Mouse (Mus musculus) telencephalon, adult 2 months (tissue): ENCODE measurements at regions not wholly inside any gene's neighbourhood (a gene's known extent, or its start where the extent isn't known, plus 50 kb on each side); places are given as distances from the start of the nearest gene placed in this dataset.

ENCODE experiments used
- DNase-seq: peaks from one replicate; pipeline ENCODE4 v3.0.0-alpha.2; 2011; ENCODE audit warnings: low read depth, low spot score

DNA sequence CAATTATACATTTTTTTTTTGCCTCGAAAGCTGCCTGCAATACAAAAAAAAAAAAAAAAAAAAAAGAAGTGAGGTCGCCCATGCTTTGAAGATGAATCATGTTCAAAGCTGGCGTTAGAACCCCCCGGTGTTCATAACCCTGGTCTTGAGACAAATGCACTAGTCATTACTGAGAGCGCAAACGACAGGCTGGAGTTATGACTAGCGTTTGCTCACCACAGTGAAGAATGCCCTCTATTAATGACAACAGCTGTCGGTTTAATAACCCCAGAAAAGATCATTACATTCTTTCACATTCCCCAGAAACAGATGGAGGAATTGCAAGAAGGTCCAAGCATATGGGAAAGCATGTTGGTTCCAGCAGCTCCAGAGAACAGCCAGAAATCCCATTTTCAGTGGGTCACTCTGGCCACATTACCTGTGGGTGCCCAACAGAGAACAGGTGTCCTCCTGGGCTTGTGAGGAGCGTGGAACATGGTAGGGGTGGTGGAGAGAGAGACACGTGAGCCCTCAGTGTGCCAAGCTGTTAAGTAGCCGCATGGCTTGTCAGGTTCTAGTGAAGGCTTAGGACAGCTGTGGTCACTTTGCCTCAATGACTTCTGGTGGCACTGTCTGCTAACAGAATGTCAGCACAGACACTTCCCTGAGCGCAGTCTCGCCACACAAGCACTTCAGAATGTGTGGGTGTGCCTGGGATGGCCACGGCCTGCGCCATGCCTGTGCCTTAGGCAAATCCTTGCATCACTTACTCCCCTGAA, 60.4 kb downstream of the Aipl1 start:
- DNase-seq: no peak

DNA sequence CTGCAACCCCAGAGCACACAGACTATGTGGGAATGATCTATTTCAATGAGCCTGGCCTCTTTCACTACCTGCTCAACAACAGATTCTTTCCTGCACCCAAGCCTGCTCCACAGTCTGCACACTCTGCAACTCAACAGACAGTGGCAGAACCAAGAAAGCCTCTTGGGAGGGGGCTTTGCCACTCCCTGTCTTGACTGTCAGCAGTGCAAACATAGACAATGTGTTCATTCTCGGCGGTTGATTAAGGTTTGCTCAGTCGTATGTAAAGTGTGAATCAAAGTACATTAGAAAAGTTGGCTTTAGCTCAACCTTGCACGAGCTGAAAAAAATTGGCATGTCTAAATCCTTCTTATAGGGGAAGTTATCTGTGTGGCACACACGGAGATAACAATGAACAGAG, 66.0 kb downstream of the Aipl1 start:
- no peak for DNase-seq

DNA sequence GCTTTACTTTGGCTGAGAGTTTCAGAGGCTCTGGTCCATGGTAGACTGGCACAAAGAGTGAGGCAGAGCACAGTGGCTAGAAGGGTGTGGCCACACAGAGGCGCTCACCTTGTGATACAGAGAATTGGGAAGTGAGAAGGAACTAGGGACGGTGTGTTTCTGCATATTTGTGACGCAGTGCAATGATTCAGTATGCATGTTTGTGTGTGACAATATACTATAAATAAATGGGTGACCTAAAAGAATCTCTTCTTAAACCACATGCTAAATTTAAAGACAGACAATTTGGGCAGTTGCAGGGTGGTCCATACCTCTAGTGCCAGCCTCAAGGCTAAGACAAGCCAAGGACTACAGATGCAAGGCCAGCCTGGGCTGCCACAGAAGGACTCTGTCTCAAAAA, 75.0 kb downstream of the Aipl1 start:
- DNase-seq: no peak

DNA sequence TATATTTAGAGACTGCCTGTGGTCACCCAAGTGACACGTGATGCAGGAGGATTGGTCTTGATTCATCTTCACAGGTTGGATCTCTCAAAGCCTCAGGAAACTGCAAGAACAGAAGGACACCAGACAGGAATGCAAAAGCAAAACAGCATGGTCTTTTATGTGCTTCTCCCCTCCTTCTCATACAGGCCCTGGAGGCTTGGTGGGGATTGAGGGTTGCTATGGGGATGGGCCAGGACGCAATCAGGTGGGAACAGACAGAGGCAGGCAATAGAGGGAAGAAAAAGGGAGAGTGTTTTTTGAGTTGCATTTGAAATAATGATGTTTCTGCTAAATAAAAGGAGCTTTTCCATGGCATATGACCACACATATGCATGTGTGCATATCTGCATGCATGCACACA, 84.8 kb downstream of the Aipl1 start:
- no peak for DNase-seq

DNA sequence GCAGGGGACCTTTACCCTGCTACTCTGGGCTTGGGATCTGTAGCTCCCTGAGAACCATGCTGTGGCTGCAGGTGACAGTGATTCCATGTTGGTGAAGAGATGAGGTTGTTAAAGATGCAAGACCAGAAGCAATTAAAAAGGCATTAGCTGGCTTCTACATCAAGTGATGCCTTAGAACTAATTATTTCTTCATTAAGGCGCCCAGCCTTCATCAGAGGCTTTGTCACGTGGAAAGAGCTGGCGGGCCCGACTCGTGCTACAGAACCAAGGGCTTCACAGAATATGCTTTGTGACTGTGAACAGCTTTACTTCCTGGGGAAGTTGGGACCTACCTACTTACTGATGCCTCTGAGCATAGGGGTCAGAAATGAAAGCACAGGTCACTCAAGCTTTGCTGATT, 90.1 kb downstream of the Aipl1 start:
- DNase-seq: no peak

DNA sequence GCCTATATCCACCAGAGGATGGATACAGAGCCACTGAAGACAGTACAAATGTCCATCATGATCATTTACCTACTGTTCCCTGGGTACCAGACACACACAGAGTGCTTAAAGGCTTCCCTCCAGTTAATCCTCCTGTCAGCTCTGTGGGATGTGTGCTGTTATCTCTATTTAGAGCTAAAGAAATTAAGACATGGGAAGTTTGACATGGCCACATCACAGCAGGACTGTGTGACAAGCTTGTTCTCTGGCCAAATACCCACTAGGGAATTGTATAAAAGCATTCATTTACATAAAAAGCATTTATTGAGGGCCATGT, 92.3 kb downstream of the Aipl1 start:
- DNase-seq: no peak

DNA sequence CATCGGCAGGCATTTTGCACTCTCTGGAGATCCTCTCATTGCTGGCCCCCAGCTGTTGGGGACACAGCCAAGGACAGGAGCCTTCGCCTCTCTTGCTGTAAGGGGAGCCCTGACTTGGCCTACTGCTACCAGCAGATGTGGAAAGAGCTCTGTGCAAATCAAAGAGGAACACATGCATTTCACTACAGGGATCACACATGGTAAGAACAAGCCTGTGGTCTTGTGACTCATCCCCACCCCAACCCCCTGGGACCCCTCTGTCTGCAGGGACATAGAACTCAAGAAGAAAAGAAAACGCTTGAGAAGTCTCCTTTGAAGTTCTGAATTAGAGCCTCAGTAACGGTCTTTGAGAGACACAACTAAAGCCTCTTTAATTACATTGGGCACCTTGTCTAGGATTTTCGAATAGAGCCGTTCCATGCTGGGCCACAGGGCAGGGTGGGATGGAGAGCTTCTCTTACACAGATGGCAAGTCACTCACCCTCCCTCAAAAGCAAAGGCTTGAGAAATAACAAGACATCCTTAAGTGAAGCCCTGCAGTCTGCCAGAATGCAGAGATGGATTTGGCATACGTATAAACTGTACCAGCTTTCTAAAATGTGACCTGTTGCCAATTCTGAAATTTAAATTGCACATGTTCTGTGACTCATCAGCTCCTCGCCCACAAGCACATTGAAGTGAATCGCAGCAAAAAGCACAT, 92.8 kb downstream of the Aipl1 start:
- peak; percentile 93 for DNase-seq

DNA sequence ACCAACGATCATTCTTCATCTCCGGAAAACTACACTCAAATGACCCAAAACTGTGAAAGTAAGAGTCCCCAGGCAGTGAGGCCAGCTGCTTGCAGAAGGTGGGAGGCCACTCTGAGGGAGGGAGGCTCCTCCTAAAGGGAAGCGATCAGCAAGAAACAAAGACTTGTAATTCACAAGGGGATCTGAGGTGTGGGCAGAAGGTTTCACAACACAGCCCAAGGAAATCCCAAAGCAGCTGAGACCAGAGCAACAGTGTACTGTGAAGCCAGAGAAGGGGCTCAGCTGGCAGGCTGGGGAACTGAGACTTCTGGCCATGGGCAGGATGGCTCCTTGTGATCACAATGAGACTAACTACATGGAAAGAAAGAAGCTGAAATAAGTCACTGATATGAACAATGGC, 93.8 kb downstream of the Aipl1 start:
- DNase-seq: no peak

DNA sequence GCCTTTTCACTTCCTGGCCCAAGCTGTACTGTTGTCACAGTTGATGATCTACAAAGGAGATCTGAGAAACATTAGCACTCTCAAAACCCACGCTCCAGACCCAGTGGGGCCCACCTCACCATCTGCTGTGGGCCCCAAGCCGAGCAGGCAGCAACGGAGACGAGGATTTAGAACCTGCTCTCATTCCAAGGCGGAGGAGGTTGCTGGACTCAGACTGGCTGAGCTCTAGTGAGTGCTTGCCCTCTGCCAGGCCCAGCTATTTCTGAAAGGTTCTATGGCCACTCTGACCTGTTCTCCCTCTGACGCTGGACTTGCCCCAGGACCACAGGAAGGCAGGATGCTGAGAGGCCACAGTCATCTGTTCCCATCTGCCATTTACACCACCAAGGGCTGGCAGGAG, 98.2 kb downstream of the Aipl1 start:
- peak; percentile 45 for DNase-seq

DNA sequence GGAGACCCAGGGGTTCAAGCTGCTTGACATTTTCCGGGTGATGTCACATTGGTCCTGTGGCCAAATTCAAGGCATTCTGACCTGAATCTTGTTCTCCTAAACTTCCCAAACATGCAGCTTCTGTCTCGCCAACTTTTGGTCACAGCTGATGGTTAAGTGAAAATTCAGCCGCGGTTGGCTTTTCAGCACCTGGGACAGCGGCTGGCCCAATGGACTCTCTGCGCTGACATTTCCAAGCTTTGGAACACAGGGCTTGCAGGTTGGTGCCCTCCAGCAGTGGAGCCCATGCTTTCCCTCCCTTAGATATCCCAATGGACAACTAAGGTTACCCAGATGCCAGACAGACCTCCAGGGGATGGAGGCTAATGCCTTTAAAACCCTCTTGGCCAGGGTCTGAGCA, 100.2 kb downstream of the Aipl1 start:
- no peak for DNase-seq

DNA sequence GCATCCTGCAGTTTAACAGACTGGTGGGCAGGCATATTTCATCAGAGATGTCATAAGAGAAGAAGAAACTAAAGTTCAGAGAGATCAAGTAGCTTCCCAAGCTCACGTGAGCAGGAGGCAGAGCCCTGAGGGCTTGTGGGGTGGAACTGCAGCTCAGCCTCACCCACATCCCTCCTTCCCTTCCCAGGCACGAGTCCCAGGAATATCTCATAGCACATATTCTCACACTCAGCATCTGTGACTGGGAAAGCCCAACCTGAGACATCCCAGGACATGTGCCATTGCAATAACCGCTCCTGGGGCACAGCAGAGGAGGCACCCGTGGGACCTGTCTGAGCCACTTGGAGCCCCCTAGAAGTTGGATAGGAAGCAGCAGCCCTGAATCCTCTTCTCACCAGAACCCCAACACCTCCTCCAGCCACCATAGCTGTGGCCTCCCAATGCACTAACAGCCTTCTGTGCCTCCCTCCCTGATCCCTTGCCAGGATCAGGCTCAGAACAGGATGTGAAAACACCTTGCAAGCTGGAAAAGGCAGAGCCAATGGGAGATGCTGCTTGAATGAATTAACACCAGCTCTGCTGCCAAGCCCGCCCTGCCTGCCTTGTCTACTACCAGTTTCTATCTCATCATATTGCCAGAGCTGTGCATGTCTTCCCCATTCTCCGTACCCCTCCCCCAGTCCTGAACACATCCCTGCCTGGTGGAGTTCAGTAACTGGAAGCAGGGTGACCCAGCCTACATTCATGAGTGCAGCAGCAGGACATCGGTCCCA, 107.4 kb downstream of the Aipl1 start:
- peak; percentile 68 for DNase-seq

DNA sequence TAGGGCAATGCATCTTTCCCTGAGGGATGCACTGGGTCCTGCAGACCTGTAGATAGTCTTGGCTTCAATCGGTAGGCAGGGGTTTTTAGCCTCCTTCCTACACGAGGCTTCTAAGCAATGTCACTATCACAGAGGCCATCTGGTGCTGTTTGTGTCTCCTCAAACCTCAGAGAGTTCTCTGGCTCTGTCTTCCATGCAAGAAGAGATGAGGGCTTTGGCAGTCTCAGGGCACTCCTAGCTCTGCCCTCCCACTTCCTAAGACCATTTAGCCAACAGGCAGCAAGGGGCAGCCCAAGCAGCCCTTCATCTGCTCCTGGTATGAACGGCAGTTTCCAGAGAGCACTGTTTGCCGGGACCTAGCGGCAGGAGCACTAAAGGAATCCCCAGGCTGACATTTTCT, 122.6 kb downstream of the Aipl1 start:
- no peak for DNase-seq

DNA sequence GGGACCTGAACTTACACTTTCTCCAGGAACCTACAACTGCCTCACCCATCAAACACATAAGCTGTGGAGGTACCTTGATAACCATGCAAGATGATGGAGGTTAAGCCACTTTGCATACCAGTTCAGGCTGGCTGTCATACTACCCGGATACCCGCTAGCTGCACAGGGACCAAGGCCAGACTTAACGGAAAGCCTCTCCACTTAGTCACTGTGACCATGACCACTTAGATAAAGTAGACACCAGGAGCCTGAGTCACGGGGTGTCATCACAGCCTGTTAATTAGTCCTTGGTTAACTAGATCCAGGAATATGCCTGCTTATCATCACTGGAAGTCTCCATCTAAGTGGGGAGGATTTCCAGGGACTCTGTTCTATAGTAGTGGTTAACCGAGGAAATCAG, 124.7 kb downstream of the Aipl1 start:
- no peak for DNase-seq

DNA sequence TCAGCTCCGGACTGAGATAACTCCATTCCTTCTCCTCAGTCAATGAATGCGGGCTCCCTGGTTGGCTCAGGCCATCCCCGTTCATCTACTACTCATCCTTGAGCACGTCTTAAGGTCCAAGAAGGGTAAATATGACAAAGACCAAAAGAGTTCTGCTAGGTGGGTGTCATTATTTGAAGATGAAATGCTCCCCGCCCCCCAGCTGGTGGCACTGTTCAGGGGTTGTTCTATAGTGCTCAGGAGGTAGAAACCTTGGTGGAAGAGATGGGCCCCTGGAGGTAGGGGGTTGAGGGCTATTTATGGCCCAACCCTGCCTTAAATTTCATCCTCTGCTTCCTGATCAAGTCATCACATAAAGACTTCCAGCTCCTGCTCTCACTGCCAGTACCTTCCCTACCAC, 126.0 kb downstream of the Aipl1 start:
- no peak for DNase-seq

DNA sequence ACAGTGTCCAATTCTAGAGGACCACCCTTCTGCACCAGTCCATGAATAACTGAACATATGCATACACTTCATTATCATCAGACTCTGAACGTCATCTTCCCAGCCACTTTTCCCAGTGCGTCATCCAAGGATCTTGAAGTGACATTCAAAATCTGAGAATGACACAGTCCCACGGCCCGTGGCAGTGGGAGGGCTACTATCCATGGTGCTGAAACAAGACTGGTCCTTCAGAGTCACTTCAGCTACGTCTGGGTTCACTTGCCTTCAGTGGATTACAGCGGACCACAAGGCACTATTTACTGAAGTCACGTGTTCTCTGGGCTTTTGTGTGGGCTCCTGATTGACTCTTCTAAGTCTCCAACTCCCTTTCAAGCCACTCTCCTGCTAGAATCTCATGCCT, 128.7 kb downstream of the Aipl1 start:
- no peak for DNase-seq

DNA sequence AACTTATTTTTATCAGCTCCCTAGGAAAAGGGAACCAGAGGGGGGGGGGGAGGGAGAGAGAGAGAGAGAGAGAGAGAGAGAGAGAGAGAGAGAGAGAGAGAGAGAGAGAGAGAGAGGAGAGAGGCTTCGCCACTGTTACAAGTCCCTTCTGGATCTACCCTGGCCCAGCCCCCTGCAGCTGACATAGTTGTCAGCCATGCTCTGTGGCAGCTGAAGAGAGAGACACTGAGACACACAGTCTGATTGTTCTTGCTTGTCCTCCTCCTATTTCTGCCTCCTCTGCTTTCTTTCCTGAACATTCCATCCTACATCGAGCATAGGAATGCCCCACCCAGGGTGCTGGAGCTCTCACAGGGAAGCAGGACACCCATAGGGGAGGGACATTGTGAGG, 134.3 kb downstream of the Aipl1 start:
- DNase-seq: no peak

DNA sequence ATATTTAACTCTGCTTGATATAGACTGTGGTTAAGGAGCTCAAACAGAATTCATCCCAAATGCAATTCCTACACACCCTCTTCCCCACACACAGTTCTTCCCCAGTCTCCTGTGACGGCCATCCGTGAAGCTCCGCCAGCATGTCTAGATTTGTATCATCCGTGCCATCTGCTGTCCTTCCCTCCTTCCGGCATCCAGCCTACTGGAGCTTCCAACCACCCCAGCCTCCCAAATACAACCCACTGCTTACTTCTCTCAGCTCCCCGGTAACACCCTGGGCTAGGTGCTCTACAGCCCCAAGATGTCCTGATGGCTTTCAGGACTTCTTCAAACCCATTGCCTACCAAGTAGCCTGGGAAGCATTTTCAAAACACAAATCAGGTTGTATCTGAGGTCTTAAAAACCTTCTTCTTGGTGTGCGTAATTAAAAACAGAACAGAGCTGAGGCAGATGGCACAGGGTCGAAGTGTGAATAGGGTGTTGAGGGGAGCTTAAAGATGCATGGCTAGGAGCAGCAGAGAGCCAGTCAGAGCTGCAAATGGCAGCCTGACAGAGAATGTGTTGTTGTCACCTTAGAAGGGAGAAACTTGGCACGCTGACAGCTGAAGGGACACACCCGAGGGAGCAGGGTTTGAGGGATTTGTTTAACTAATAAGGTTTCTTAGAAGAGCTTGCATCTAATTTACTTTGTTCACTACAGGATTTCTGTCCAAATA, 134.8 kb downstream of the Aipl1 start:
- peak; percentile 73 for DNase-seq

DNA sequence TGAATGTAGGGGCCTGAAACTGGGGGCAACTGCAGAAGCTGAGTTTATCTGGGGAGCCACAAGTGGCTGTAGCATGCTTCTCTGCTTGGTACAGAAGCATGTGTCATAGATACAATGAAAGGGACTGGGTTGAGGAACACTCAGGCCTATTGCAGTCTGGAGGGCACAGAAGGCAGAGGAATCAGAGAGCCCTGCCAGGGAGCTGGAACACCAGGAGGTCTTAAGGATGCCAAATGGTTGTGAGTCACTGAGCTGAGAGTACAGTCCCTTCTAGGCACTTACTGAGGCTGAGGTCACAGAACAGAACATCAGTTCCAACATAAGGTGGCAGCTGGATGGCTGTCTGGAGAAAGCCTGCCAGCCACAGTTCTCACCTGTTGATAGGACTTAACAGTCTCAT, 136.5 kb downstream of the Aipl1 start:
- no peak for DNase-seq

DNA sequence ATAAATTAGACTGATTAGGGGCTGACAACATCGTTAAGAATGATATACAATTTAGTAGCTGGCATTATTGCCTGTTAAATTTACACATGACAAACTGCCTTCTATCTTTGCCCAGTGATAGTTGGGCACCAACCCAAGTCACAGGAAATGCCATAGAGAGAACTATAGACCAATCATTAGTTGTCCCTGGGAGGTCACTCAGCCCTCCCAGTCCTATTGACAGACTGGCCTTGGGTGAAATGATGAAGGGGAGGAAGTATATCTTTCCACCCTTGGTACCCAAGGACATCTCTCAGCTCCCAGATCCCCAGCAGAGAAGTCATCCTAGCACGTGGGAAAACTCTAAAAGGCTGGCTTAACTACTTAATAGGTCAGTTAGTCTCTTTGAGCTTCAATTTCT, 139.8 kb downstream of the Aipl1 start:
- DNase-seq: no peak

DNA sequence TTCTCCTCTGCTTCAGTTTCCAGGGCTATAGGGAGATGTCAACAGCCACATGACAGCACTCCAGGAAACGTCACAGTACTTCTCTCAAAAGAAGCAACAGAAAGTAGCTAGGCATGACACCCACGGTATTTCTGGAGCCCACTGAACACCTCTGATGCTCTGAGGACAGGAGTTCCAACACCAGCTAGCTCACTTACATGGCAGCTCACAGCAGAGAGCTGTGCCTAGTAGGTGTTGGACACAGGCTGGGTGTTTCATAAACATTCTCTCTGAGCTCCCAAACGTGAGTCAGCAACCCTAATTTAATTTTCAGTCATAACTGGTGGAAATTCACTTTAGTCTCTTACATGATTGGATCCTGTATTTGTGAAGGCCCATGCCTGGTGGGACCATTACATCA, 140.2 kb downstream of the Aipl1 start:
- DNase-seq: no peak

DNA sequence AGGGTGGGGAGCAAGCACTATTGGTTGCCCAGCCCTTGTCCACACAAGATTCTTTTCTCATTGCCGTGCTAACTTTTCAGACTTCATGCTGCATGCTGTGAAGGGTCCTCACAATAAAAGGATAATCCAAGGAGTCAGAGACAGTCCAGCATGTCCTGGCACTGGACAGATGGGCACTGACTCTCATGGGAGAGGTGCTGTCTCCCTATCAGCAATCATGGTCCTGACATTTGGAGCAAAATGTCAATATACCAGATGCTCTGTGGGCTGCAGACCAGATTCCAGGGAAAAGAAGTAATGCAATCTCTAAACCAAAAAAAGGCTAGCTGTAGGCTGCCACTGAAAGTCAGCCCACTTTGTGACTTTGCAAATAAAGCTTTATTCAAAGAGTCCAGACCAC, 141.5 kb downstream of the Wscd1 start:
- DNase-seq: no peak

DNA sequence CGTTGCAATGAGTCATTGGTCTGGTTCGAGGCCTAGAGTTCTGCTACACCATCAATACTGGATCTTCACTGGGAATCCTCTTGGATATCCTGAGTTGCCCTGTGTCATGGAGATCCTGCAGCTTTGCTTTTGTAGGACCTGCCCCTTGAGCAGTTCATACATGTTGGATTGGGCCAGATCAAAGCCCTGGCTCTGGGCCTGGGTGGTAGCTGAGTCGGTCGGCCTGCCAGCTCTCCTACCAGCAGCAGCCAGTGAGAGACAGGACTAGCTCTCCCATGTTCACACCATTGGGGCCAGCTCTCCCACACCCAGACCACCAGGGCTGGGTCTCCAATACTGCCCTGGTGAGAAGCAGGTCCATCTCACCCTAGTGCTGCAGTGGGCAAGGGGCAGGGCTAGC, 139.4 kb downstream of the Wscd1 start:
- no peak for DNase-seq
